Mouse (Mus musculus): ENCODE data around the gene Prr14l.
A peak's percentile ranks its signal among the peaks of the same experiment; 100 is the strongest.
"Not testable (repeated sequence)": the region's sequence is repeated elsewhere in the genome, so short reads cannot be mapped to it uniquely, and the experiment has no call there.

Gene Prr14l

DNA sequence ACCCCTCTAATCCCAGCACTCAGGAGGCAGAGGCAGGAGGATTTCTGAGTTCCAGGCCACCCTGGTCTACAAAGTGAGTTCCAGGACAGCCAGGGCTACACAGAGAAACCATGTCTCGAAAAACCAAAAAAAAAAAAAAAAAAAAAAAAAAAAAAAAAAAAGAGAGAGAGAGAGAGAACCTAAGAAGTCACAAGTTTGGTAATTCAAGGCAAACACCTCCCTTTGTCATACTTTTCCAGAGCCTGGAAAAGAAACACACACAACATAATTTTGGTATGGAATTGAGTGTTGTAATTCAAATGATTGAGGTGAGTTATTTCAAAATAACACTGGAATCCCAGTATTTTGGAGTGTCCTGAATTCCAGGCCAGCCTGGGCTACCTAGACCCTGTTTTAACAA lies 67.6 kb downstream of the Prr14l start:
- DNase-seq (ENCODE audit: low read depth, low spot score), result not testable (repeated sequence)

- peak; percentile 89 for DNase-seq (ENCODE audit: low read depth, low spot score)
These were observed 68.6 kb downstream of the Prr14l start, which contains the start of gene Pisd for GRCm38 (mm10) chr5:32785313-32785915. Gene Pisd (minus strand): TSS chr5:32785646.

- no peak for DNase-seq (ENCODE audit: low read depth, low spot score)
These were observed 69.3 kb downstream of the Prr14l start for GRCm38 (mm10) chr5:32784726-32785125.

GRCm38 (mm10) chr5:32781596-32781995 lies 72.5 kb downstream of the Prr14l start:
- no peak for DNase-seq (ENCODE audit: low read depth, low spot score)

GRCm38 (mm10) chr5:32778168-32778567 lies 75.9 kb downstream of the Prr14l start:
- DNase-seq (ENCODE audit: low read depth, low spot score), result no peak

GRCm38 (mm10) chr5:32772361-32772760 lies 81.7 kb downstream of the Prr14l start:
- no peak for DNase-seq (ENCODE audit: low read depth, low spot score)

- no peak for DNase-seq (ENCODE audit: low read depth, low spot score)
These were observed 86.3 kb downstream of the Prr14l start for GRCm38 (mm10) chr5:32767636-32768373.

- DNase-seq (ENCODE audit: low read depth, low spot score), result no peak
These were observed 87.1 kb downstream of the Prr14l start for GRCm38 (mm10) chr5:32767004-32767403.

DNA sequence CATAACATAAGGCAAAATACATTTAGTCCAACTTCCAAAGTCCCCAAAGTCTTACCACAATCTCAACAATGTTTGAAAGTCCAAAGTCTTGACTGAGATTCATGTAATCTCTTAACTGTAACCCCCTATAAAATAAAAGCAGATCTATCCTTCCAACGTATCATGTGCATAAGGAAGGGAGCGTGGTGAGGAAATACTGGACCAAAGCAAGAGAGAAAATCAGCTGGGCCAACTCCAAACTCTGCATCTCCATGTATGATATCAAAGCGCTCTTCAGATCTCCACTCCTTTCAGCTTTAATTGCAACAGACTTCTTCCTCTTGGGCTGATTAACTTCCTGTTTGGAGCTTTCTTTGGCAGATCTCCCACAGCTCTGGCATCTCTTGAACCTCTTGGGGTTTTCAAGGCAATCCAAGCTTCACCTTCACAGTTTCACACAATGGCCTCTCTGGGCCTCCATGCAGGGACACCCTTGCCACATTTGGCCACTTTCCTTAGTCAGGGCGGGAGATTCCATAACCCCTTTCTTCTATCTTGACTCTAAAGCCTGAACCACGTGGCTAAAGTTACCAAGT lies 92.4 kb downstream of the Prr14l start:
- DNase-seq (ENCODE audit: low read depth, low spot score), result no peak

GRCm38 (mm10) chr5:32760787-32761186 lies 93.3 kb downstream of the Prr14l start:
- DNase-seq (ENCODE audit: low read depth, low spot score), result no peak

GRCm38 (mm10) chr5:32760352-32760751 lies 93.7 kb downstream of the Prr14l start:
- not testable (repeated sequence) for DNase-seq (ENCODE audit: low read depth, low spot score)

DNA sequence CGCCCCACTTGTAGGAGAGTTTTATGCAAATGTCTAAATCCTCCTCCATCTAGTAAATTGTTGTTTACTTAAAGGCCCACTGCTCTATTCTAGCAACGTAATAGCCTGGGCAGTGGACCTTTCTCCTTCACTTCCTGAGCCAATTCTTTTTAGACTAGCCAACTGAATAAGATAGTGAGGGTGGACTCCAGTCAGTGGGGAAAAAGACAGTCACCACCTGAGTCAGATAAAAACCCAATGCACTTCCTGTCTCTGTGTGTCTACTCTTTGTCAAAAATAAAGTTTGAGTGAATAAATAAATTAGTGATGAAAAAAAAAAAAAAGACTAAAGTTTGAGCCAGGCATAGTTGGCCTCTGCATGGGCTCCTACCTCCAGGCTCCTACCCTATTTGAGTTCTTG lies 94.4 kb downstream of the Prr14l start:
- no peak for DNase-seq (ENCODE audit: low read depth, low spot score)

DNA sequence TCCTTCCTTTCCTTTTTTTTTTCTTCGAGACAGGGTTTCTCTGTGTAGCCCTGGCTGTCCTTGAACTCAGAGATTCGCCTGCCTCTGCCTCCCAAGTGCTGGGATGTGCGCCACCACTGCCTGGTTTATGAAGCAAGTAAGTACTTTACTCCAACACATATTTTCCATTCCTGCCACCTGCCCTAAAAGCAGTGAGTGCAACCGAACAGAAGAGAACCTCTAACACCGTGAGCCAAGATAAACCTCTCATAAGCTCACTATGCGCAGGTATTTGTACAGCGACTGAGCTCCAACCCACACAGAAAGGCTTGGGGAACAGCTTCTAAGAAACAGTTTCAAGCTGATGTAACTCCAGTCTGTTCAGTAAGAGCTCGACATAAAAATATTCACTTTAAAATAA lies 97.9 kb downstream of the Prr14l start:
- no peak for DNase-seq (ENCODE audit: low read depth, low spot score)

DNA sequence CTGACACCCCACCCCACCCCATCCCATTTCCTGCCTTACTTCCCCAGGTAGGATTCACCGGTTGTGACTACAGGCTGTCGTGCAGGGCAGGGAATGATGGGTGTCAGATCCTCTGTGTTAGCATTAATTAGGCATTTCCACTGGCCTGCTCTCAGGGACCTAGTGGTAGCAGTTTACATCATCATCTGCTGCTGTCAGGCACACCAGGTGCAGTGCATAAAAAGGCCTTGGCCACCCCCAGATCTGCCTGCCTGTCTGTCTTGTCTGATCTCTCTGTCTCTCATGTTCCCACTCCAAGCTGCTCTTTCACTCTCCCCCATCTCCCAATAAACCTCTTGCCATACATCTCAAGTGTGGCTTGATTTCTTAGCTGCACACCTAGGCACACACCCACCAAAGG lies 102.3 kb downstream of the Prr14l start:
- DNase-seq (ENCODE audit: low read depth, low spot score), result no peak

GRCm38 (mm10) chr5:32748936-32749335 lies 105.1 kb downstream of the Prr14l start:
- no peak for DNase-seq (ENCODE audit: low read depth, low spot score)

DNA sequence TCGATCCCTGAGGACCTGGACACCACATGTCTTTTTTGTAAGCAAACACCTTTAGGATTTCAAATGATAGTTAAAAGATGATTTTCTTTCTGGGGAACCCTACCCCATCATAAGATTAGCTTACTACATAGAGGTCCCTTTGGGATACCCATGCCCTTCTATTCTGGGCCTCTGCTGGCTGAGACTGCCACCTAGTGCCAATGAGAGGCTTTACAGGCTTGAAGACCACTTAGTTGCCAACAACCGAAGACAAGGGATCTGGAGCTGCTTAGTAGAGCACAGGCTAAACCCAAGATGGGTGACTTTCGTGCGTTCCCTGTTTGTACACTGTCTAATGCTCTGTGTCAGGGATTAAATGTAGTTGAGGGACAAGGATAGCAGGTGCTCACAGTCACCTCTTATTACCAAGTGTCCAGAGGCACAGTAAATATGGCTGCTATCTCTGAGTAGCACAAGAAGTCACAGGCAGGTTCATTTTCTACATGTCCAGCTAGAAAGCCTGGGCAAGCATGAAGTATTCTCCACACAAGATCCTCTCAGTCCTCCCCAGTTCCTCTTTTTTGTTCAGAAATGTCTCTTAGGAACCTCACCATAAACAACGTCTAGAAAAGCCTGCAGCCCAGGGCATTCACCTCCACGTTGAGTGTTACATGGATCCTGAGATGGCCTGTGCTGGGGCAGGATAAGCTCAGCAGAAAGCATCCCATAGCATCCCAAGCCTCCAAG lies 106.2 kb downstream of the Prr14l start:
- peak; percentile 57 for DNase-seq (ENCODE audit: low read depth, low spot score)

DNA sequence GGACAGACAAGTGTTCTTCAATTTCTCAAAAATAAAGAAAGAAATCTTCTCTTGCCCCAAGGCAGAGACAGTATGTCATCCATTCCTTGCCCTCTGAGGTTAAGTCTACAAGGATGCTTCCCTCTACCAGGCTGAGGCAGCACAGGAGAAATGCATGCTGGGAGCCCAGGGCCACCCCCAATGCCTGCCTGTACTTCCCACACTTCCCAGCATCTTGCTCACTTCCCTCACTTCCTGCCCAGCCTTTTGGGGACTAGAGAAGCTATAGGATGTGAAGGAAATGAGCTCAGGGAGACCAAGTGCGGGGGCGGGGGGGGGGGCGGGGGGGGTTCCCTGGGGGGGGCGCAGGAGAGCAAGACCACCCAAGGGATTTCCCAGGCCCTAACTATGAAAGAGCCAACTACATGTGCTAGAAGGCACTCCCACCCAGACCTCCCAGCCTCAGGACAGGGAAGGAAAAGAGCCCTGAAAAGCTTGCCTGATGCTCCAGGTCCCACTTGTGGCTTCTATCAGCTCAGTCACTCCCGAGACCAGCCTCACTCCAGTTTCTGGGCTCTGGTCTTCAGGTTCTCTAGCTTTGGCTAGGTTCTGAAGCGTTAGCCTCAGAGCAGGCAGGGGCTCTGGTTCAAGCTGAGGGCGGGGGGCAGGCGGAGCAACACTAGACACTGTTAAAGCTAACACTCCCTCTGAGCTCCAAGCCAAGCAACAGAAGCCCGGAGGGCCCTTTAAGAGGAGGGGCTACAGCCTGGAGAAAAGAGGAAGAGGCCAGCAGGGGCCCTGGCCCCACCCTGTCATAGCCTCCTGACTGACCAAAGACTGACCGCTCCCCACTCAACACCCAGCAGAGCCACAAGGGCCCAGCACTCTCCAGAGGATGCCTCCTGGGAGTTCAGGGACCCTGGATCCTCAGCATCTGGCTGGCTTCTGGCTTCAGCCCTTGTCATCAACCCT lies 108.1 kb downstream of the Prr14l start:
- DNase-seq (ENCODE audit: low read depth, low spot score), result peak; percentile 37

GRCm38 (mm10) chr5:32742149-32742548 lies 111.9 kb downstream of the Prr14l start:
- DNase-seq (ENCODE audit: low read depth, low spot score), result no peak

DNA sequence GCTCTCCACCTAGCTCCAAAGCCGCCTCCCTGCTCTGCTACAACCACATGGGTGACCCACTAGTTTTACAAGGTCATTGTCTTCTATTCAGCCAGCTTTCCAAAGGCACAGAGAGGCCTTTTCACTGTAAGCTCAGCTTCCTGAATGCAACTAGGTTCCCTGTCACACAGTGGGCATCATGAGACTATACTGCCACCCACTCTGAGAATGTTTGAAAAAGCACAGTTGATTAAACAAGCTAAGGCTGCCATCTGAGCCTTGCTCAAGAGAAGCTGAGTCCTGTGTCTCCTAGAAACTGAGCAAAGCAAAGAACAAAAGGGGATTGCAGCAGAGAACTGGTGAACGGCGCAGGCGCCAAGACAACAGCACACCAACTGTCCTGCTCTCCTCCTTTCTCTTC lies 112.7 kb downstream of the Prr14l start:
- not testable (repeated sequence) for DNase-seq (ENCODE audit: low read depth, low spot score)

GRCm38 (mm10) chr5:32740850-32741249 lies 113.2 kb downstream of the Prr14l start:
- not testable (repeated sequence) for DNase-seq (ENCODE audit: low read depth, low spot score)

- DNase-seq (ENCODE audit: low read depth, low spot score), result no peak
These were observed 113.9 kb downstream of the Prr14l start for GRCm38 (mm10) chr5:32740138-32740537.
